Mouse (Mus musculus) thymus, postnatal 10 days (tissue): ENCODE results near the gene Zfp940.

Experiments used
- DNase-seq, 2 experiments: peaks; one replicate each; pipeline ENCODE4 v3.0.0; 2021; ENCODE audit warnings: low spot score in 2 of 2

Zfp940 gene

DNA sequence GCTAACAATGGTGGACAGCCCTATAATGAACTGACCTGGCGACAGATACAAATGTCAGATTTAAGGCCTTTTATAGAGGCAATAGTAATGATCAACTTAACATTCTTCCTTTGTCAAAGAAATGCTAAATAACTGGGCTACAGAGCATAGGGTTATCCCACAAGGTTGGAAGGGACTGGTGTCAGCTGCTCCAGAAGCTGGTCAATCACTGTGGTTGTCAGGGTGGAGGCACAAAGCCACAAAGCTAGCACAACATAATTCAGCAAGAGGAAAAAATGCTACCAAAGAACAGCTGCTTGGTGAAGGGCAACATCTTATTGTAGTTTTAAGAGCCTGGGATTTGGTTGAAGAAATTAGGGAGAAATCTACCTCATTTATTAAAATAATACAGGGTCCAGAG lies 41.2 kb downstream of the Zfp940 start:
- DNase-seq, result no peak

DNA sequence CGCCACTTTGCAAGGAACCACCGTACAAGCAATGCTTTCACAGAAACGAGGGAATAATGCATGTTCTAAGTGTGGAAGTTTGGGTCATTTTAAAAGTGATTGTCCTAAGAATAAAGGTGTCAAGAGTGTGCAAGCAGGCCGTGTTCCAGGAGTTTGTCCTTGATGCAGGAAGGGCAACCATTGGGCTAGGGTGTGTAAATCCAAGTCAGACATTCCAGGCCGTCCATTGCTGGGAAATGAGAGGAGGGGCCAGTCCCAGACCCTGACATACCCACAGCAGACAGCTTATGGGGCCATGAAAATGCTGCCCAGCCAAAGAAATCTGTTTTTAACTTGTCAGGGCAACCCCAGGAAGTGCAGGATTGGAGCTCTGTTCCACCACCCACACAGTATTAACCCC lies 46.4 kb downstream of the Zfp940 start:
- DNase-seq, result no peak

DNA sequence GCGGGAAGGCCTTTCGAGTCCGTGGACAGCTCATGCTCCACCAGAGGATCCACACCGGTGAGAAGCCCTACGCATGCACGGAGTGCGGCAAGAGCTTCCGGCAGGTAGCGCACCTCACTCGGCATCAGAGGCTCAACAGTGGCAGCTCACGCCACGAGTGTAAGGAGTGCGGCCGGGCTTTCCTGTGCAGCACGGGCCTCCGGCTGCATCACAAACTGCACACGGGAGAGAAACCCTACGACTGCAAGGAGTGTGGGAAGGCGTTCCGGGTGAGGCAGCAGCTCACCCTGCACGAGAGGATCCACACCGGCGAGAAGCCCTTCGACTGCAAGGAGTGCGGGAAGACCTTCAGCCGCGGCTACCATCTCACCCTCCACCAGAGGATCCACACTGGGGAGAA lies 60.6 kb downstream of the Zfp940 start:
- peak in 1 of 2 experiments; percentile 5 for DNase-seq

DNA sequence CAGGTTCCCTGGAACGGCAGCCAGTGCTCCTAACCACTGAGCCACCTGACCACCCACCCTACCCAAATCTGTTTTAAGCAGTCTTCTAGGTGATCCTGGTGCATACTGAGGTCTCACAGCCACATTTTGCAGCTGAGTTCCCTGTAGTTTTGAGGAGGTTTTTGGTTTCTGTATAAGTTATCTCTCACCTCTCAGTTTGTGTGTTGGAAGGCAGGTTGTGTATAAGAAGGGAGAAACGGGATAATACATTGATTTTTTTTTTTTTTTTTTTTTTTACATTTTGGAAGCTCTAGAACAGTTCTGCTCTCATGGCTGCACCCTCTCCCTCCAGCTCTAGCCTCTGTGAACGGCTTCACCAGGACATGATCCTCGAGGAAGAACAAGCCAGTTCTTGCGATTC lies 67.6 kb downstream of the Zfp940 start:
- DNase-seq, result no peak

DNA sequence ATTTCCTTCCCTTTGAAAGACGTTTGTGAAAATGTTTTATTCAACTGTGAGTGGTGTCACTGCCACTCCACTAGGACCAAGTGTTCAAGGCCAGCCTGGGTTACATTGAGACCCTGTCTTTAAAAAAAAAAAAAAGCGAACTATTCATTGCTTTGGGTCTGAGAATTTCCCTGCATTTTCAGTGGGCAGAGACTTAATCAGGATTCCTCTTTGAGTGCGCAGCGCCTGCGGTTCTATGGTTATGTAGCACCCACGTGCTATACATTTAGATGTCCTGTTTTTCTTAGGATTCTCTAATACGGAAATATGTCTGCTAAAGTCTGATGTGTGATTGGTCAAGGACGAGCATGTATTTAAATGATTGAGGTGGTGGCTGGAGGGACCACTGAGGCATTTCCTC lies 68.4 kb downstream of the Zfp940 start:
- DNase-seq, result no peak

DNA sequence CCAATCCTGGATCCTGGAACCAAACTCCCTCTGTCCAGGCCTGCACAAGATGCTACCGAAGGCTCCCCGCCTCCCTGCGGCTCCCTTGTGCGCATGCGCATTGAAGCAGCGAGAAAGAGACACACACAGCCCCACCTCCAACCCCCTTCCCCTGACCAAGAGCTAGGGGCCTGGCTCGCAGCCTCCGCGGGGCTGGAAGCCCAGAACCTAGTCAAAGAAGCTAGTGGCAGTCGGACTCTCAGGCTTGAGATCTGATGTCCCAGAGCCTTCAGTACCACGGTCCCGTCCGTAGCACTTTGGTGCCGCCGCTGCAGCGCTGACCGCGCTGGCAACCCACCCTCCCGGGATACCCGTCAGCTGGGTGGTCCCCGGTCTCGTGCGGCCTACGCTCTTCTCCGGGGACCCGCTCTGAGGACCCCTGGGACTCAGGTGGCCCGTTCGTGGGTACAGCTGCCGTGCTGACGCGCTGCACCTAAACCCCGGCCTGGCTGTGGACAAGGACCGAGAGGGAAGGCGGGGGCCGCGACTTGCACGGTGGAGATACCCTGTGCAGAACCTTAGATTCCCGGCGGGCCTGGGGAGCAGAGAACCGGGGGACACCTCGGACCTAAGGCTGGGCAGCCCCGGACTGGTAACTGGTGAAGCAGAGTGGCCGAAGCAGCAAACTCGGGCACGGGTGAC lies 69.5 kb downstream of the Zfp940 start, which contains the start of gene Zfp30:
TSS of gene Zfp30 (plus strand) at position 128 of the 681 bp plus-strand sequence.
- peak; percentile 50 to 66 for DNase-seq
